Mouse (Mus musculus): Measurements from ENCODE around the gene Hrh2. TPM values are rescaled to one million over a fixed set of nuclear protein-coding genes. Genes with fewer than 3 reads are reported as not detected.

Hrh2 gene
- polyA plus RNA-seq, 1 experiment from 2014 or later = 0.04 TPM

DNA sequence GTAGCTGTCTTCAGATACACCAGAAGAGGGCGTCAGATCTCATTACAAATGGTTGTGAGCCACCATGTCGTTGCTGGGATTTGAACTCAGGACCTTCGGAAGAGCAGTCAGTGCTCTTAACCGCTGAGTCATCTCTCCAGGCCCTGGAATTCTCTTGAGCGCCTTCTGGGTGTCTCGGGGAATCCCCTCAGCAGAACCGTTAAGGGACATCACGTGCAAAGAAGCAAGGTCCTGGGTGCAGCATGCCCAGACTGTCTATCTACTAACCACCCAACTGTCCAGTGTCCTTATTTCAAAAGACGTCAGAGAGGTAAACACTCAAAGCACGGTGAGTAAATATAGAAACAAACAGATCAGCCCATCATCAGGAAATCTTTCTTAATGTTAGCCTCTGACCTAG, 27.5 kb upstream of the Hrh2 start:
- ATAC-seq = no peak
- H3K9me3 ChIP-seq (ENCODE audit: control insufficient read depth) = no peaks in the 10 kb centered on the region
- H3K4me2 ChIP-seq (replicated peaks; ENCODE audit: low read depth) = no peak overlapping the region
- H3K9ac ChIP-seq (ENCODE audit: low read depth, low read length) = no peak overlapping the region
- no peaks in the 10 kb centered on the region for H3K4me1 ChIP-seq (replicated peaks; ENCODE audit: control insufficient read depth, insufficient read depth, low read length)
- H3K27me3 ChIP-seq (replicated peaks; ENCODE audit: control insufficient read depth, insufficient read depth, low read length) = no peaks in the 10 kb centered on the region
- H3K27ac ChIP-seq (ENCODE audit: low read depth, low read length) = no peak overlapping the region
- no peak for TF ChIP-seq CTCF (IDR thresholded peaks at IDR 0.05; ENCODE audit: low read depth)
- WGBS = 78% methylated on average over 10 of the region's 10 CpGs
- H3K36me3 ChIP-seq (ENCODE audit: control insufficient read depth, insufficient read depth) = no peaks in the 10 kb centered on the region
- no peak overlapping the region for H3K4me3 ChIP-seq (ENCODE audit: low read depth, low read length)

DNA sequence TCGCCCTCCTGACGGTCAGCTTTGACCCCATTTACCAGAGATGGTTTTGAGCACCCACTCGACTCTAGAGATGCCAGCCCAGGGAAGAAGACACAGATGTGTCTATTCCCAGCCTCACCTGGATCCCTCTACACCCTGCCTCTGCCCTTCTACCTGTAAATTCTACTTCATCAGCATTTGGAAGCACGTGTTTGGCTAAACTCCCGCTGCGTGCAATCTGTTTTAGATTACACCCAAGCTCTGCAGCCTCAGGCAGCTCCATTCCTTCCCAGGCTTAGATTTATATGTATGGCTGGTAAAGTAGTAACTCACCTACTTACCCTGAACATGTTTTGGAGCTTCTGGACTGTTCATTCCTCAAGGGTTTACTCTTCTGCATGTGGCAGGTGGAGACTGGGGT, 26.9 kb upstream of the Hrh2 start:
- Histone ChIP-seq H3K36me3 (ENCODE audit: control insufficient read depth, insufficient read depth) (no peaks in the 10 kb centered on the region), H3K4me1 (replicated peaks; ENCODE audit: control insufficient read depth, insufficient read depth, low read length) (no peaks in the 10 kb centered on the region), H3K27me3 (replicated peaks; ENCODE audit: control insufficient read depth, insufficient read depth, low read length) (no peaks in the 10 kb centered on the region), H3K4me3 (ENCODE audit: low read depth, low read length) (no peak overlapping the region), H3K9ac (ENCODE audit: low read depth, low read length) (no peak overlapping the region), H3K9me3 (ENCODE audit: control insufficient read depth) (no peaks in the 10 kb centered on the region), H3K4me2 (replicated peaks; ENCODE audit: low read depth) (no peak overlapping the region), H3K27ac (ENCODE audit: low read depth, low read length) (no peak overlapping the region)
- 79% methylated on average over 6 of the region's 6 CpGs for WGBS
- no peak for ATAC-seq
- no peak for TF ChIP-seq CTCF (IDR thresholded peaks at IDR 0.05; ENCODE audit: low read depth)

DNA sequence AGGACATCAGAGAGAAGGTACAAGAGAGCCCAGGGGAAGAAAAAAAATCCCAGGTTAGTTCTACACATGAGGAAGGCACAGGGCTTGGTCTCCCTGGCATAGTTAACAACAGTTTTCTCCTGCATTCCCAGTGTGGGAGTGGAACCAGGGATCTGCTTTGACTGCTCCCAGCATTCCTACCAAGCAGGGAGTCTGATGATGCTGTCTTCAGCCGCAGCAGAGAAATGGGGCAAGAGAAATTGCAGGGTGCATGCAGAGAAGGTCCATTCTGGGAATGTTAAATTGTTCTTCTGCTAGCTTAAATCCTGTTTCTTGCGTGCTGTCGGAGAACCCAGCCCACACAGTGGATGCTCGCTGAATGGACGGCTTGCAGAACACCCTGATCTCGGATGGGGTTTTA, 26.2 kb upstream of the Hrh2 start:
- H3K27me3 ChIP-seq (replicated peaks; ENCODE audit: control insufficient read depth, insufficient read depth, low read length) = no peaks in the 10 kb centered on the region
- H3K27ac ChIP-seq (ENCODE audit: low read depth, low read length) = no peak overlapping the region
- H3K4me2 ChIP-seq (replicated peaks; ENCODE audit: low read depth) = no peak overlapping the region
- H3K9ac ChIP-seq (ENCODE audit: low read depth, low read length) = no peak overlapping the region
- TF ChIP-seq CTCF (IDR thresholded peaks at IDR 0.05; ENCODE audit: low read depth) = no peak
- no peaks in the 10 kb centered on the region for H3K4me1 ChIP-seq (replicated peaks; ENCODE audit: control insufficient read depth, insufficient read depth, low read length)
- H3K4me3 ChIP-seq (ENCODE audit: low read depth, low read length) = no peak overlapping the region
- H3K9me3 ChIP-seq (ENCODE audit: control insufficient read depth) = no peaks in the 10 kb centered on the region
- ATAC-seq = no peak
- WGBS = 81% methylated on average over 6 of the region's 6 CpGs
- H3K36me3 ChIP-seq (ENCODE audit: control insufficient read depth, insufficient read depth) = no peaks in the 10 kb centered on the region

DNA sequence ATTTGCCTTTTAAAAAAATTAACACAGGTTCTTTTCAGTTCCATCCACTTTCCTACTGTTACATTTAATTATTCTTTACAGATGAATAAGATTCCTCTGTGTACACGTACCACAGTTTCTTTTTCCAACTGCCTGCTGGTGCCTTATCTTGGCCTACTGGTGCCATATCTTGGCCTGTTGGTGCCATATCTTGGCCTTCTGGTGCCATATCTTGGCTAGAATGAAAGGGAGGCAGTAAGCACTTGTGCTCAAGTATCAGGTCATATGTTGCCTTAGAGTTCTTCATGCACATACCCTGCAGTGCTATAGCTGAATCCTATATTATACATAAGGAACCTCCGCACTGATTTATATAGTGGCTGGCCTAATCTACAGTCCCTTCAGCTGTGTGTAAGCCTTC, 24.9 kb upstream of the Hrh2 start:
- 87% methylated on average over 2 of the region's 2 CpGs for WGBS

DNA sequence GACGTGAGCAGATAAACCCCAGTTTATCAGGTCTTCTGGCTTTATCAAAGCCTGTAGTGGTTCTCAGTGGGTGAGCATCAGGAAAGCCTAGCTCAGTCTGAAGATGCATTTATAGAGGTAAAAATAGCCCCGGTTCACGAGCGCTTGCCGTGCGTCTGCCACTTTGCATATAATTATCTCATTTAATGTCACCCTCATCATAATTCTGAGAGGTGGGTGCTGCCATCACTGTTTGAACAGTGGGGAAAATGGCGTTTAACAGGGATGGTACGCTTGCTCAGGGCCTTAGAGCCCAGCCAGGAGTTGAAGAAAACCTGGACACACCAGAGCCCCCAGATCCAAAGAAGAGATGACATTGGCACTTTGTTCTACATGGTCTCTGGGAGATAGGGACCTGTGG, 23.3 kb upstream of the Hrh2 start:
- no peaks in the 10 kb centered on the region for H3K4me1 ChIP-seq (replicated peaks; ENCODE audit: control insufficient read depth, insufficient read depth, low read length)
- TF ChIP-seq CTCF (IDR thresholded peaks at IDR 0.05; ENCODE audit: low read depth) = no peak
- H3K27ac ChIP-seq (ENCODE audit: low read depth, low read length) = no peak overlapping the region
- WGBS = 87% methylated on average over 8 of the region's 8 CpGs
- no peaks in the 10 kb centered on the region for H3K27me3 ChIP-seq (replicated peaks; ENCODE audit: control insufficient read depth, insufficient read depth, low read length)
- H3K4me3 ChIP-seq (ENCODE audit: low read depth, low read length) = no peak overlapping the region
- H3K4me2 ChIP-seq (replicated peaks; ENCODE audit: low read depth) = no peak overlapping the region
- no peaks in the 10 kb centered on the region for H3K9me3 ChIP-seq (ENCODE audit: control insufficient read depth)
- ATAC-seq = no peak
- no peak overlapping the region for H3K9ac ChIP-seq (ENCODE audit: low read depth, low read length)
- H3K36me3 ChIP-seq (ENCODE audit: control insufficient read depth, insufficient read depth) = no peaks in the 10 kb centered on the region

More for the DNA sequence above, 24.9 kb upstream of the Hrh2 start:
- Histone ChIP-seq H3K27ac (ENCODE audit: low read depth, low read length) (no peak overlapping the region), H3K27me3 (replicated peaks; ENCODE audit: control insufficient read depth, insufficient read depth, low read length) (no peaks in the 10 kb centered on the region), H3K9me3 (ENCODE audit: control insufficient read depth) (no peaks in the 10 kb centered on the region), H3K4me3 (ENCODE audit: low read depth, low read length) (no peak overlapping the region), H3K36me3 (ENCODE audit: control insufficient read depth, insufficient read depth) (no peaks in the 10 kb centered on the region), H3K4me2 (replicated peaks; ENCODE audit: low read depth) (no peak overlapping the region), H3K4me1 (replicated peaks; ENCODE audit: control insufficient read depth, insufficient read depth, low read length) (no peaks in the 10 kb centered on the region), H3K9ac (ENCODE audit: low read depth, low read length) (no peak overlapping the region)
- no peak for TF ChIP-seq CTCF (IDR thresholded peaks at IDR 0.05; ENCODE audit: low read depth)
- no peak for ATAC-seq

DNA sequence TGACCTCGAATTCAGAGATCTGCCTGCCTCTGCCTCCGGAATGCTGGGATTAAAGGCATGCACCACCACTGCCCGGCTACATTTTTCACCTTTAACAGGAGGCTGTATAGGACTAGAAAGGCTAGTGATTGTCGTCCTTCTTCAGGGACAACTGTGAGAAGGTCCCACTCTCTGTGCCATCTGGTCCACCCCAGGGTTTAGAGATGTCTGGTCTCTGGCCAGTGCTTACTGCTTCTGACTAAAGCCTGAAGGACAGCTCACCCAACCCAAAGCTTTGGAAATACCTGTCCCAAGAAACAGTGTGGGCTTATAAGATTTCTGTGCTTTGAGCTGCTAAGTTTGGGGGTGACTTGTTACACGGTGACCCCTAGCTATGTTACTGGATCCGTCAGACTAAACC, 21.6 kb upstream of the Hrh2 start:
- Histone ChIP-seq H3K4me2 (replicated peaks; ENCODE audit: low read depth) (no peak overlapping the region), H3K36me3 (ENCODE audit: control insufficient read depth, insufficient read depth) (no peaks in the 10 kb centered on the region), H3K27ac (ENCODE audit: low read depth, low read length) (no peak overlapping the region), H3K4me1 (replicated peaks; ENCODE audit: control insufficient read depth, insufficient read depth, low read length) (no peaks in the 10 kb centered on the region), H3K27me3 (replicated peaks; ENCODE audit: control insufficient read depth, insufficient read depth, low read length) (no peaks in the 10 kb centered on the region), H3K9me3 (ENCODE audit: control insufficient read depth) (no peaks in the 10 kb centered on the region; the same call in 1 of the 2 replicates), H3K9ac (ENCODE audit: low read depth, low read length) (no peak overlapping the region), H3K4me3 (ENCODE audit: low read depth, low read length) (no peak overlapping the region)
- 83% methylated on average over 6 of the region's 6 CpGs for WGBS
- TF ChIP-seq CTCF (IDR thresholded peaks at IDR 0.05; ENCODE audit: low read depth) = no peak
- ATAC-seq = no peak

DNA sequence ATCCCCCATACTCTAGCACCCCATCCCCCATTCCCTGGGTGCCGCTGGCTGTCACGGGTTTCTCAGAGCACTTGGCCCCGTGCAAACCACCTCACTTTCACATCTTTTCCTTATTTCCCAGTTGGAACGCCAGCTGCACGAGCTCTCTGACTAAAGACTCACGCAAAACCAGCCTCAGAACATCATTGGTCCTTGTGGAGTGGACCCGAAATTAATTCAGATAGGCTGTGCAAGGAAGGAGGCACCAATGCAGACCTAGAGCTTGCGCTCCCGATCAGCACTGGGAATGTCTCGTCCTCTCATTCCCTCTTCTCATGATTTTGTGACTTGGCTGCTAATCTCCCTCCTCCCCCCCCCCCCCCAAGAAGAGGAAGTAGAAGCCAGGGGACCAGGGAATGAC, 20.6 kb upstream of the Hrh2 start:
- 79% methylated on average over 10 of the region's 10 CpGs for WGBS

More for the DNA sequence above, 20.6 kb upstream of the Hrh2 start:
- Histone ChIP-seq H3K4me2 (replicated peaks; ENCODE audit: low read depth) (no peak overlapping the region), H3K9me3 (ENCODE audit: control insufficient read depth) (no peaks in the 10 kb centered on the region; the same call in 1 of the 2 replicates), H3K36me3 (ENCODE audit: control insufficient read depth, insufficient read depth) (no peaks in the 10 kb centered on the region), H3K9ac (ENCODE audit: low read depth, low read length) (no peak overlapping the region), H3K27ac (ENCODE audit: low read depth, low read length) (no peak overlapping the region), H3K4me3 (ENCODE audit: low read depth, low read length) (no peak overlapping the region), H3K27me3 (replicated peaks; ENCODE audit: control insufficient read depth, insufficient read depth, low read length) (no peaks in the 10 kb centered on the region), H3K4me1 (replicated peaks; ENCODE audit: control insufficient read depth, insufficient read depth, low read length) (no peaks in the 10 kb centered on the region)
- no peak for TF ChIP-seq CTCF (IDR thresholded peaks at IDR 0.05; ENCODE audit: low read depth)
- no peak for ATAC-seq
